ENCODE assay signal across 12 mouse cellular contexts in genomic region chr7:122034348-122034747, GRCm38 (mm10). TPM values are rescaled to one million over a fixed set of nuclear protein-coding genes. Genes with fewer than 3 reads are reported as not detected.
A peak's percentile ranks its signal among the peaks of the same experiment; 100 is the strongest.
DNase-seq lines count a peak whose midpoint lies in the region; ATAC-seq and TF ChIP-seq lines count a peak whose summit lies in the region.
"Had no signal": no experiment of that assay in that cellular context is flagged by ENCODE, and none has a peak within 500 bp of the region (broad histone marks: within the 10 kb centered on the region; RNA-seq: fewer than 3 reads in every experiment).

No protein-coding gene starts in this region.

- no peak for TF ChIP-seq POLR2A in lung, adult 2 months (IDR thresholded peaks at IDR 0.05; ENCODE audit: borderline replicate concordance, extremely low read depth, low read depth, low read length)
- no peak for TF ChIP-seq POLR2A in cortical plate, adult 2 months (IDR thresholded peaks at IDR 0.05; ENCODE audit: extremely low read depth, insufficient read depth, low read length)

- H3K4me1 ChIP-seq in intestine, postnatal 0 days (replicated peaks; ENCODE audit: control insufficient read depth, insufficient read depth, low read length), result no peaks in the 10 kb centered on the region
- no peaks in the 10 kb centered on the region for H3K4me1 ChIP-seq in intestine, embryonic 16.5 days (ENCODE audit: control insufficient read depth, insufficient read depth, low read length)
- no peaks in the 10 kb centered on the region for H3K4me1 ChIP-seq in lung, adult 2 months (ENCODE audit: control insufficient read depth, insufficient read depth, low read length)
- H3K4me1 ChIP-seq in cortical plate, adult 2 months (ENCODE audit: control insufficient read depth, insufficient read depth, low read length), result no peaks in the 10 kb centered on the region; the same call in 1 of the 2 replicates
- H3K4me1 ChIP-seq: embryonic facial prominence, embryonic 13.5 days had no signal

- no peak overlapping the region for H3K4me3 ChIP-seq in intestine, postnatal 0 days (ENCODE audit: low read depth, low read length)
- H3K4me3 ChIP-seq in intestine, embryonic 16.5 days (ENCODE audit: low read length), result no peak overlapping the region
- no peak overlapping the region for H3K4me3 ChIP-seq in lung, adult 2 months (replicated peaks; ENCODE audit: extremely low read depth, low read depth, low read length)
- no peak overlapping the region for H3K4me3 ChIP-seq in cortical plate, adult 2 months (ENCODE audit: insufficient read depth, low read length)
- H3K4me3 ChIP-seq: embryonic facial prominence, embryonic 13.5 days; limb, embryonic 10.5 days; megakaryocyte, embryonic 14.5 days had no signal

- peaks cover 17% of the 10 kb centered on the region for H3K36me3 ChIP-seq in intestine, postnatal 0 days (ENCODE audit: control insufficient read depth, insufficient read depth)
- peaks cover 2% of the 10 kb centered on the region; the same call in 1 of the 2 replicates for H3K36me3 ChIP-seq in intestine, embryonic 16.5 days (ENCODE audit: control insufficient read depth, insufficient read depth, low read length)
- H3K36me3 ChIP-seq in splenic B cell, adult 2 months (ENCODE audit: control insufficient read depth, insufficient read depth, low read length, poor library complexity, severe bottlenecking), result peaks cover 2% of the 10 kb centered on the region

- H3K27ac ChIP-seq in intestine, postnatal 0 days (ENCODE audit: low read depth, low read length), result no peak overlapping the region
- H3K27ac ChIP-seq in intestine, embryonic 16.5 days (ENCODE audit: low read length), result no peak overlapping the region
- H3K27ac ChIP-seq in cortical plate, adult 2 months (ENCODE audit: insufficient read depth, low read length), result no peak overlapping the region
- H3K27ac ChIP-seq: embryonic facial prominence, embryonic 13.5 days; limb, embryonic 10.5 days had no signal

- H3K27me3 ChIP-seq in intestine, postnatal 0 days (replicated peaks; ENCODE audit: control insufficient read depth, insufficient read depth, low read length), result no peaks in the 10 kb centered on the region
- no peaks in the 10 kb centered on the region for H3K27me3 ChIP-seq in intestine, embryonic 16.5 days (replicated peaks; ENCODE audit: control insufficient read depth, insufficient read depth, low read length)
- no peaks in the 10 kb centered on the region for H3K27me3 ChIP-seq in splenic B cell, adult 2 months (ENCODE audit: control insufficient read depth, insufficient read depth, low read length, poor library complexity, severe bottlenecking)
- H3K27me3 ChIP-seq: embryonic facial prominence, embryonic 13.5 days; megakaryocyte, embryonic 14.5 days had no signal

- no peak for ATAC-seq in intestine, postnatal 0 days
- ATAC-seq in intestine, embryonic 16.5 days, result no peak
- ATAC-seq: forebrain, embryonic 14.5 days had no signal

- H3K9ac ChIP-seq in intestine, postnatal 0 days (ENCODE audit: low read depth, low read length), result no peak overlapping the region
- no peak overlapping the region for H3K9ac ChIP-seq in intestine, embryonic 16.5 days (ENCODE audit: low read depth, low read length)
- H3K9ac ChIP-seq: embryonic facial prominence, embryonic 13.5 days had no signal

- TF ChIP-seq CTCF in intestine, postnatal 0 days (IDR thresholded peaks at IDR 0.05; ENCODE audit: low read depth), result peak; percentile 74
- TF ChIP-seq CTCF in lung, adult 2 months (IDR thresholded peaks at IDR 0.05; ENCODE audit: insufficient read depth, low read length), result peak; percentile 50
- peak; percentile 48 for TF ChIP-seq CTCF in cortical plate, adult 2 months (IDR thresholded peaks at IDR 0.05; ENCODE audit: extremely low read depth, insufficient read depth, low read length)

- no peak overlapping the region for H3K4me2 ChIP-seq in intestine, postnatal 0 days (replicated peaks; ENCODE audit: low read depth)
- H3K4me2 ChIP-seq in intestine, embryonic 16.5 days (ENCODE audit: low read depth, low read length), result no peak overlapping the region
- H3K4me2 ChIP-seq: embryonic facial prominence, embryonic 13.5 days had no signal

- WGBS in intestine, postnatal 0 days, result 37% methylated on average over 2 of the region's 2 CpGs
- 45% methylated on average over 2 of the region's 2 CpGs for WGBS in intestine, embryonic 16.5 days
- 11% methylated on average over 2 of the region's 2 CpGs for WGBS in lung, adult 2 months

- H3K9me3 ChIP-seq in intestine, postnatal 0 days (ENCODE audit: control insufficient read depth), result no peaks in the 10 kb centered on the region
- no peaks in the 10 kb centered on the region for H3K9me3 ChIP-seq in intestine, embryonic 16.5 days (ENCODE audit: control insufficient read depth, low read length)
- H3K9me3 ChIP-seq: embryonic facial prominence, embryonic 13.5 days; limb, embryonic 10.5 days; megakaryocyte, embryonic 14.5 days had no signal

- no peak for DNase-seq in lung, adult 2 months
- DNase-seq in lung, postnatal 25 days (ENCODE audit: low spot score), result no peak
- peak; percentile 19 for DNase-seq in splenic B cell, adult 2 months (ENCODE audit: low read depth, low spot score)
- DNase-seq in ovary, postnatal 10 days (ENCODE audit: low spot score), result no peak
- DNase-seq: cerebellum, adult 8-10 months had no signal

RNA-seq across cellular contexts. Expression of gene Gga2, which starts 13.3 kb away (rescaled TPM):
- 59.9 and 71.1 TPM in 2 replicates for polyA plus RNA-seq in intestine, postnatal 0 days (2015; fragmentation: Nextera tagmentation; extraction: Ambion mirVana)
- 118 and 132 TPM in 2 replicates for polyA plus RNA-seq in intestine, embryonic 16.5 days (2015; fragmentation: Nextera tagmentation; extraction: Ambion mirVana)
- 26.2 and 35.3 TPM in 2 replicates for polyA plus RNA-seq in lung, adult 2 months (2012; rRNA removed)
- polyA plus RNA-seq in cortical plate, adult 2 months (2012; rRNA removed), result 31.0 and 31.5 TPM in 2 replicates

RNA-seq across cellular contexts. Expression of gene Ubfd1, which starts 32.6 kb away (rescaled TPM):
- polyA plus RNA-seq in intestine, postnatal 0 days (2015; fragmentation: Nextera tagmentation; extraction: Ambion mirVana), result 26.3 and 29.3 TPM in 2 replicates
- polyA plus RNA-seq in intestine, embryonic 16.5 days (2015; fragmentation: Nextera tagmentation; extraction: Ambion mirVana), result 39.5 and 45.3 TPM in 2 replicates
- 17.5 and 21.1 TPM in 2 replicates for polyA plus RNA-seq in lung, adult 2 months (2012; rRNA removed)
- 41.4 and 42.2 TPM in 2 replicates for polyA plus RNA-seq in cortical plate, adult 2 months (2012; rRNA removed)

RNA-seq across cellular contexts. Expression of gene Ears2, which starts 32.7 kb away (rescaled TPM):
- 7.1 and 8.0 TPM in 2 replicates for polyA plus RNA-seq in intestine, postnatal 0 days (2015; fragmentation: Nextera tagmentation; extraction: Ambion mirVana)
- polyA plus RNA-seq in intestine, embryonic 16.5 days (2015; fragmentation: Nextera tagmentation; extraction: Ambion mirVana), result 19.4 and 20.7 TPM in 2 replicates
- 5.1 and 6.0 TPM in 2 replicates for polyA plus RNA-seq in lung, adult 2 months (2012; rRNA removed)
- 4.8 and 6.0 TPM in 2 replicates for polyA plus RNA-seq in cortical plate, adult 2 months (2012; rRNA removed)

RNA-seq across cellular contexts. Expression of gene Cog7, which starts 52.8 kb away (rescaled TPM):
- 6.3 and 7.6 TPM in 2 replicates for polyA plus RNA-seq in intestine, postnatal 0 days (2015; fragmentation: Nextera tagmentation; extraction: Ambion mirVana)
- polyA plus RNA-seq in intestine, embryonic 16.5 days (2015; fragmentation: Nextera tagmentation; extraction: Ambion mirVana), result 22.1 and 25.6 TPM in 2 replicates
- polyA plus RNA-seq in lung, adult 2 months (2012; rRNA removed), result 25.6 and 29.7 TPM in 2 replicates
- polyA plus RNA-seq in cortical plate, adult 2 months (2012; rRNA removed), result 28.9 and 30.9 TPM in 2 replicates
